Mouse (Mus musculus): ENCODE results near the gene Flrt1. TPM values are rescaled to one million over a fixed set of nuclear protein-coding genes. Genes with fewer than 3 reads are reported as not detected.

Gene Flrt1
- polyA plus RNA-seq, 1 experiment: 1.2 TPM

DNA sequence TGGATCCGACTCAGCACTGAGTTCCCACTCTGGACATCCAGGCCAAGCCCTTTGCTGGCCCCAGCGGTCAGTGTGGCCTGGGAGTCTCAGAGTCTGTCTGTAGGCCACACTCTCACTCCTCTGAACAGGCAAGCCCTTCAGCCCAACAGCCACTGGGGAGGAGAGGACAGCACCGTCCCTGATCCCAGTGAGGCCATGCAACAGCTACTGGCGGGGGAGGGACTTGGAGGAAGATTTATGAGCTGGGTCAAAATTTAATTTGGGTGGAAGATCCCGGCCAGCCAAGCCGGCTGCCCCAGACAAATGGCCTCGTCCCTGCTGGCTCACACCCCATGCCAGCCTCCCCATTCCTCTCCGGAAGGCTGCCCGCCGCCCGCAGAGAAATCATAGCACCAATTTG is 15.7 kb upstream of the Flrt1 start:
- Histone ChIP-seq H3ac (ENCODE audit: control insufficient read depth, insufficient read length) (no peak overlapping the region), H3K4me2 (ENCODE audit: low read depth) (no peak overlapping the region), H3K27me3 (ENCODE audit: control insufficient read depth, insufficient read depth, insufficient read length) (no peaks in the 10 kb centered on the region), H3K79me2 (ENCODE audit: control insufficient read depth, insufficient read depth) (no peaks in the 10 kb centered on the region), H3K36me3 (ENCODE audit: control insufficient read depth, insufficient read depth) (no peaks in the 10 kb centered on the region), H3K4me3 (no peak overlapping the region)
- peak in 1 of 3 experiments; percentile 6 for TF ChIP-seq MYOG (IDR thresholded peaks at IDR 0.05; ENCODE audit: control insufficient read depth in 1 of 3, insufficient read depth in 1 of 3, insufficient read length in 2 of 3, low read depth in 2 of 3)
- no peak for TF ChIP-seq TCF12 (IDR thresholded peaks at IDR 0.05; ENCODE audit: insufficient read depth, poor library complexity, severe bottlenecking)

DNA sequence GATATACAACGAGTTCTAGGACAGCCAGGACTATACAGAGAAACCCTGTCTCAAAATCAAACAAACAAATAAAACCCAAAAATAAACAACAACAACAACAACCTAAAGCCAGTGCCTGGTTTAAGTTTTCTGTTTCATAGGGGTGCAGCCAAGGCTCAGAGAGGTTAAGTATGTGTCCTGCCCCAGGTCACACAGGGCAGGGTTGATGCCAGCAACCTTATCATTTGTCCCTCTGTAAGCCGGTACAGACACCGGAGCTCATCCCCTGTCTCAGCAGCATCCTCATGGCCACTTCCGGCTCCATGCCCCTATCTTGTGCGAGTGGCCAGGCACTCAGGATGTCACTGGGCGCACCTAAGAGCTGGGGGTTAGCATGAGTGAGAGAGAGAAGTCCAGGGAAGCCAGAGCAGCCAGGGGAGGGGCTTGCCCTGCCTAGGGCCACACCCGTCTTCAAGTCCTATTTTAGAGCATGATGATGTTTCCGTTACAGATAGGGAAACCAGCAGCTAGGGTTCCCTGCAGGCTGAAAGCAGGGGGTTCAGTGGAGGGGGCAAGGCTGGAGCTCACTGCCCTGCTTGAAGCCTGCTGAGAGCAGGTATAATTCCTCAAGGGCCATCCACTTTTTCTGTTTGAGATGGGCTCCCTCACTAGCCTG is 12.3 kb upstream of the Flrt1 start:
- Histone ChIP-seq H3ac (ENCODE audit: control insufficient read depth, insufficient read length) (no peak overlapping the region), H3K79me2 (ENCODE audit: control insufficient read depth, insufficient read depth) (no peaks in the 10 kb centered on the region), H3K36me3 (ENCODE audit: control insufficient read depth, insufficient read depth) (no peaks in the 10 kb centered on the region), H3K4me2 (ENCODE audit: low read depth) (peak overlapping the region; percentile 50), H3K27me3 (ENCODE audit: control insufficient read depth, insufficient read depth, insufficient read length) (no peaks in the 10 kb centered on the region), H3K4me3 (no peak overlapping the region)
- no peak for TF ChIP-seq CEBPB (IDR thresholded peaks at IDR 0.05; ENCODE audit: insufficient read depth, poor library complexity, severe bottlenecking)
- no peak for TF ChIP-seq MYOG (IDR thresholded peaks at IDR 0.05; ENCODE audit: control insufficient read depth in 1 of 3, insufficient read depth in 1 of 3, insufficient read length in 2 of 3, low read depth in 2 of 3)
- TF ChIP-seq MYOD1 (IDR thresholded peaks at IDR 0.05; ENCODE audit: control insufficient read depth in 1 of 3, insufficient read length in 2 of 3, low read depth in 2 of 3): no peak
- no peak for TF ChIP-seq USF1 (IDR thresholded peaks at IDR 0.05; ENCODE audit: low read depth)
- no peak for TF ChIP-seq POLR2A (IDR thresholded peaks at IDR 0.05; ENCODE audit: insufficient read length, low read depth)
- TF ChIP-seq E2F4 (IDR thresholded peaks at IDR 0.05; ENCODE audit: insufficient read depth): no peak
- TF ChIP-seq TCF3 (IDR thresholded peaks at IDR 0.05; ENCODE audit: insufficient read length, low read depth): no peak
- no peak for TF ChIP-seq POLR2AphosphoS2 (IDR thresholded peaks at IDR 0.05; ENCODE audit: insufficient read length, low read depth)
- TF ChIP-seq MAX (IDR thresholded peaks at IDR 0.05; ENCODE audit: low read depth): no peak
- no peak for TF ChIP-seq TCF12 (IDR thresholded peaks at IDR 0.05; ENCODE audit: insufficient read depth, poor library complexity, severe bottlenecking)
- TF ChIP-seq SRF (IDR thresholded peaks at IDR 0.05; ENCODE audit: control insufficient read depth, insufficient read length, low read depth): no peak
- TF ChIP-seq REST (IDR thresholded peaks at IDR 0.05; ENCODE audit: insufficient read depth, insufficient read length): no peak

DNA sequence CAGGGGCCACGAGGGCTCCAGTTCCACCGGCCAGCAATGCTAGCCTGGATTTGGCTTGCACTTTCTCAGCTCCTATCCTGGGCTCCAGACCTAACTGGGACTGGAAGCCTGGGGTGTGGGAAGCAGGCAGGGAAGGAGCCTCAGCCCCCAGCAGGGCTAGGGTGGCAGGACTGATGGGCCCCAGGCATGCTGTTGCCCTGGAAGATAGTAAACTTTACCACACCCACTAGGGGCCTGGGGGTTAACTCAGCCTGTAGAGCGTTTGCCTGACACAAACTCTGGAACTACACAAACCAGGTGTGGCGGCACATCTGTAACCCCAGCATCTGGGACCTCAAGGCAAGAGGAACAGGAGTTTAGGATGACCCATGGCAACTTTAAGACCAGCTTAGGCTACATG is 11.6 kb upstream of the Flrt1 start:
- Histone ChIP-seq H3K79me2 (ENCODE audit: control insufficient read depth, insufficient read depth) (no peaks in the 10 kb centered on the region), H3K27me3 (ENCODE audit: control insufficient read depth, insufficient read depth, insufficient read length) (no peaks in the 10 kb centered on the region), H3K36me3 (ENCODE audit: control insufficient read depth, insufficient read depth) (no peaks in the 10 kb centered on the region), H3ac (ENCODE audit: control insufficient read depth, insufficient read length) (no peak overlapping the region), H3K4me3 (no peak overlapping the region), H3K4me2 (ENCODE audit: low read depth) (no peak overlapping the region)
- TF ChIP-seq CEBPB (IDR thresholded peaks at IDR 0.05; ENCODE audit: insufficient read depth, poor library complexity, severe bottlenecking) (no peak), REST (IDR thresholded peaks at IDR 0.05; ENCODE audit: insufficient read depth, insufficient read length) (no peak), POLR2A (IDR thresholded peaks at IDR 0.05; ENCODE audit: insufficient read length, low read depth) (no peak), TCF3 (IDR thresholded peaks at IDR 0.05; ENCODE audit: insufficient read length, low read depth) (no peak), E2F4 (IDR thresholded peaks at IDR 0.05; ENCODE audit: insufficient read depth) (no peak), TCF12 (IDR thresholded peaks at IDR 0.05; ENCODE audit: insufficient read depth, poor library complexity, severe bottlenecking) (no peak), USF1 (IDR thresholded peaks at IDR 0.05; ENCODE audit: low read depth) (no peak), MAX (IDR thresholded peaks at IDR 0.05; ENCODE audit: low read depth) (no peak), MYOD1 (IDR thresholded peaks at IDR 0.05; ENCODE audit: control insufficient read depth in 1 of 3, insufficient read length in 2 of 3, low read depth in 2 of 3) (no peak), SRF (IDR thresholded peaks at IDR 0.05; ENCODE audit: control insufficient read depth, insufficient read length, low read depth) (no peak), POLR2AphosphoS2 (IDR thresholded peaks at IDR 0.05; ENCODE audit: insufficient read length, low read depth) (no peak)

DNA sequence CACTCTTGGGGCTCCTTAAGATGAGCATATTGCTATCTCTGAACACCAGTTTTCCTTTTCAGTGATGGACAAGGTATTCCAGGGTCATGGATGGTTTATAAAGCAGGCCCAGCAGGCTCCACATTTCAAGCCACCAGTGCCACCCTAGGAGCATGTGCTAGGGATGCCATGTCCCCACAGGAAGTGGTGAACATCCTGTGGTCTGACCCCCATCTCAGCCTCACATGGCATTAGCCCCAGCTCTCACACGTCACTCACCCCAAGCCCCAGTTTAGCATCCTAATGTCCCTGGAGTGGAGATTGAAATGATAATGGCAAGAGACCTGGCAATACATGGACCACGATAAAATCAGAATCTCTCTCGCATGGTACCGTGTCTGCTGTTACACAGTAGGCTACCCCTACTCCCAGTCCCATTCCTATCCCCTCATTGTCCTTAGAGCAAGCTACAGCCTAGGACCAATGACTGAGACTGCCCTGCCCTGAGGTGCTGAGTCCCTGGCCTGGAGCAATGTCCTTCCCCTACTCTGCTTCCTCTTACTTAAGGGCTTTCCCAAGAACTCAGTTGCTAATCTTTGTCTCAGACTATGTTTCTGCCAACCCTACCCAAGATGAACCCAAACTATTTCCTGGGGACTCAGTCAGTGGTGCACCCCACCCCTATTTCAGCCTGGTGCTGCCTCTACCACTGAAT is 10.7 kb upstream of the Flrt1 start:
- Histone ChIP-seq H3K27me3 (ENCODE audit: control insufficient read depth, insufficient read depth, insufficient read length) (no peaks in the 10 kb centered on the region), H3K79me2 (ENCODE audit: control insufficient read depth, insufficient read depth) (no peaks in the 10 kb centered on the region), H3K36me3 (ENCODE audit: control insufficient read depth, insufficient read depth) (no peaks in the 10 kb centered on the region), H3K4me2 (ENCODE audit: low read depth) (no peak overlapping the region), H3ac (ENCODE audit: control insufficient read depth, insufficient read length) (no peak overlapping the region), H3K4me3 (no peak overlapping the region)
- TF ChIP-seq MYOG (IDR thresholded peaks at IDR 0.05; ENCODE audit: control insufficient read depth in 1 of 3, insufficient read depth in 1 of 3, insufficient read length in 2 of 3, low read depth in 2 of 3) (no peak), POLR2AphosphoS2 (IDR thresholded peaks at IDR 0.05; ENCODE audit: insufficient read length, low read depth) (no peak), MAX (IDR thresholded peaks at IDR 0.05; ENCODE audit: low read depth) (no peak), CEBPB (IDR thresholded peaks at IDR 0.05; ENCODE audit: insufficient read depth, poor library complexity, severe bottlenecking) (no peak), E2F4 (IDR thresholded peaks at IDR 0.05; ENCODE audit: insufficient read depth) (no peak), POLR2A (IDR thresholded peaks at IDR 0.05; ENCODE audit: insufficient read length, low read depth) (no peak), SRF (IDR thresholded peaks at IDR 0.05; ENCODE audit: control insufficient read depth, insufficient read length, low read depth) (no peak)

DNA sequence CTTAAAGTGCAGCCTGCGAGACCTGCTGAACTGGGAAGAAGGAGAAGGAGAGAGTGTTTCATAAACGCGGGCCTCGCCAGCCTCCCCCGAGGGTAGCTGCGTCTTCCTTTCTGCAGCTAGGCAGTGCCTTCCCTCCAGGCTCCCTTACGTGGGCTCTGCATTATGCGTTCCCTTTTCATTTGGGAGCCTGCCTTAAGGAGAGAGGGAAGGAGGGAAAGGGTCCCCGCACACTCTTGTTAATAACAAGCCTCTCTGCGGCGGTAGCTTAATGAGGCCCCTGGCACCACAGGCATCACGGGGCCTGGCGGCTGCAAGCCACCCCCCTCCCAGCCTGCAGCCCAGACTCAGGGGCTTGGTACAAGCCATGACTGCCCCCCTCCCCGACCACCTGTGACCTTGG is 8.0 kb upstream of the Flrt1 start:
- no peak for TF ChIP-seq USF1 (IDR thresholded peaks at IDR 0.05; ENCODE audit: low read depth)
- TF ChIP-seq TCF12 (IDR thresholded peaks at IDR 0.05; ENCODE audit: insufficient read depth, poor library complexity, severe bottlenecking): no peak
- Histone ChIP-seq H3K79me2 (ENCODE audit: control insufficient read depth, insufficient read depth) (no peaks in the 10 kb centered on the region), H3K27me3 (ENCODE audit: control insufficient read depth, insufficient read depth, insufficient read length) (no peaks in the 10 kb centered on the region), H3K4me2 (ENCODE audit: low read depth) (no peak overlapping the region), H3ac (ENCODE audit: control insufficient read depth, insufficient read length) (no peak overlapping the region), H3K36me3 (ENCODE audit: control insufficient read depth, insufficient read depth) (no peaks in the 10 kb centered on the region), H3K4me3 (no peak overlapping the region)
